Mouse (Mus musculus) stomach, postnatal 0 days (tissue): ENCODE measurements around the gene Coro7. TPM values are rescaled to one million over a fixed set of nuclear protein-coding genes. Genes with fewer than 3 reads are reported as not detected.

Source experiments
- ATAC-seq: fragments of 200-750 bp; cut with Nextera tagmentation; 2 replicates; pipeline ENCODE4 v1.8.0; 2017; ENCODE audit not compliant: low FRiP score, low TSS enrichment
- DNase-seq: peaks from one replicate; pipeline ENCODE4 v3.0.0-alpha.2; 2016; ENCODE audit warnings: low spot score
- H3K27ac ChIP-seq: fragments of 300-500 bp; sonication (generic); replicated peaks from 2 replicates; pipeline ENCODE4 v1.5.1; 2014; ENCODE audit warnings: mild to moderate bottlenecking, control low read depth
- H3K27me3 ChIP-seq: fragments of 300-500 bp; sonication (generic); 2 replicates; pipeline ENCODE4 v1.6.1; 2014; ENCODE audit warnings: low read length; ENCODE audit not compliant: control insufficient read depth, insufficient read depth
- H3K36me3 ChIP-seq: fragments of 300-500 bp; sonication (generic); 2 replicates; pipeline ENCODE4 v1.6.1; 2014; ENCODE audit warnings: low read length, mixed read lengths; ENCODE audit not compliant: control insufficient read depth, insufficient read depth
- H3K4me1 ChIP-seq: fragments of 300-500 bp; sonication (generic); replicated peaks from 2 replicates; pipeline ENCODE4 v1.6.1; 2014; ENCODE audit warnings: antibody characterized with exemption; ENCODE audit not compliant: control insufficient read depth, insufficient read depth
- H3K4me2 ChIP-seq: fragments of 300-500 bp; sonication (generic); replicated peaks from 2 replicates; pipeline ENCODE4 v1.6.1; 2014; ENCODE audit warnings: low read depth, mild to moderate bottlenecking, control low read depth, moderate library complexity
- H3K4me3 ChIP-seq: fragments of 300-500 bp; sonication (generic); 2 replicates; pipeline ENCODE4 v1.5.1; 2014; ENCODE audit warnings: low read depth, low read length, control low read depth
- H3K9ac ChIP-seq: fragments of 300-500 bp; sonication (generic); 2 replicates; pipeline ENCODE4 v1.6.1; 2014; ENCODE audit warnings: mild to moderate bottlenecking, low read length, control low read depth, mixed read lengths
- H3K9me3 ChIP-seq: fragments of 300-500 bp; sonication (generic); 2 replicates; pipeline ENCODE4 v1.6.1; 2016; ENCODE audit warnings: low read length; ENCODE audit not compliant: control insufficient read depth
- CTCF ChIP-seq: IDR thresholded peaks from 2 replicates; pipeline ENCODE4 v1.5.1; 2016; ENCODE audit warnings: antibody characterized with exemption, low read depth, mild to moderate bottlenecking, moderate library complexity
- EP300 ChIP-seq: optimal IDR thresholded peaks from 2 replicates; pipeline ENCODE3; 2016; ENCODE audit warnings: antibody characterized with exemption
- WGBS: fragments of 180-500 bp; shearing (Covaris S2); extraction: QIAGEN DNeasy Blood & Tissue Kit; methylation state at CpG from one replicate; pipeline ENCODE4 v1.1.7; 2014; 5-methylcytosine and 5-hydroxymethylcytosine counted together
- polyA plus RNA-seq: library from polyadenylated mRNA; unstranded; fragments of >200 nt; fragmentation: Nextera tagmentation; extraction: Ambion mirVana; gene quantifications from 2 replicates; pipeline ENCODE4 v1.2.1, GENCODE M21; 2015

The Coro7 gene
- polyA plus RNA-seq, 1 experiment from 2014 or later: 8.1 TPM

GRCm38 (mm10) chr16:4725266-4725665 is 45.7 kb upstream of the Coro7 start:
- Histone ChIP-seq H3K27me3 (no peaks in the 10 kb centered on the region), H3K4me1 (0 out of 2 replicates have a peak, but pooled peaks cover 3% of the 10 kb centered on the region), H3K36me3 (no peaks in the 10 kb centered on the region), H3K4me2 (no peak overlapping the region), H3K9ac (no peak overlapping the region), H3K9me3 (no peaks in the 10 kb centered on the region), H3K27ac (no peak overlapping the region), H3K4me3 (no peak overlapping the region)
- 54% methylated on average over 4 of the region's 4 CpGs for WGBS
- DNase-seq (no peak), ATAC-seq (no peak)
- TF ChIP-seq CTCF (no peak), EP300 (no peak)

- H3K27ac ChIP-seq: peak overlapping the region; percentile 58; the same call in 1 of the 2 replicates
- ATAC-seq (no peak), DNase-seq (no peak)
- no peaks in the 10 kb centered on the region for H3K27me3 ChIP-seq
- no peak overlapping the region for H3K4me3 ChIP-seq
- H3K4me1 ChIP-seq: 0 out of 2 replicates have a peak, but pooled peaks cover 3% of the 10 kb centered on the region
- no peaks in the 10 kb centered on the region for H3K36me3 ChIP-seq
- no peak overlapping the region for H3K4me2 ChIP-seq
- TF ChIP-seq CTCF (no peak), EP300 (no peak)
- 55% methylated on average over 3 of the region's 3 CpGs for WGBS
- H3K9ac ChIP-seq: no peak overlapping the region
- H3K9me3 ChIP-seq: no peaks in the 10 kb centered on the region
These were observed 43.3 kb upstream of the Coro7 start for GRCm38 (mm10) chr16:4722915-4723209.

- ATAC-seq: no peak
- no peaks in the 10 kb centered on the region for H3K9me3 ChIP-seq
- H3K36me3 ChIP-seq: no peaks in the 10 kb centered on the region
- DNase-seq: no peak
- no peaks in the 10 kb centered on the region for H3K27me3 ChIP-seq
- 52% methylated on average over 7 of the region's 7 CpGs for WGBS
- no peak overlapping the region for H3K4me3 ChIP-seq
- peak overlapping the region; percentile 58; the same call in 1 of the 2 replicates for H3K27ac ChIP-seq
- H3K4me1 ChIP-seq: 0 out of 2 replicates have a peak, but pooled peaks cover 3% of the 10 kb centered on the region
- no peak overlapping the region for H3K9ac ChIP-seq
- H3K4me2 ChIP-seq: no peak overlapping the region; the same call in 1 of the 2 replicates
- TF ChIP-seq EP300 (no peak), CTCF (no peak)
These were observed 42.7 kb upstream of the Coro7 start for GRCm38 (mm10) chr16:4722128-4722914.

- peak; percentile 88 for ATAC-seq
- peak within 1 kb of the TSS; percentile 57 for H3K4me3 ChIP-seq
- peak within 1 kb of the TSS; percentile 73 for H3K4me2 ChIP-seq
- TF ChIP-seq CTCF (no peak), EP300 (no peak)
- no peaks in the 10 kb centered on the region for H3K9me3 ChIP-seq
- peak; percentile 71 for DNase-seq
- H3K4me1 ChIP-seq: no peaks in the 10 kb centered on the region
- peak within 1 kb of the TSS; percentile 45; the same call in 1 of the 2 replicates for H3K27ac ChIP-seq
- 9% methylated on average over 33 of the region's 33 CpGs for WGBS
- H3K9ac ChIP-seq: peak within 1 kb of the TSS; percentile 75
- H3K36me3 ChIP-seq: peaks cover 6% of the 10 kb centered on the region
- no peaks in the 10 kb centered on the region for H3K27me3 ChIP-seq
These were observed 39.4 kb upstream of the Coro7 start, which contains the start of gene Nmral1 for GRCm38 (mm10) chr16:4718753-4719518. Gene Nmral1 (minus strand): TSS chr16:4719356.

GRCm38 (mm10) chr16:4717866-4718265 is 38.3 kb upstream of the Coro7 start:
- no peak for TF ChIP-seq EP300
- no peak for TF ChIP-seq CTCF
- DNase-seq: no peak
- Histone ChIP-seq H3K4me3 (no peak overlapping the region), H3K4me1 (no peaks in the 10 kb centered on the region), H3K9ac (no peak overlapping the region), H3K9me3 (no peaks in the 10 kb centered on the region), H3K27me3 (no peaks in the 10 kb centered on the region), H3K4me2 (peak overlapping the region; percentile 73; the same call in 1 of the 2 replicates), H3K36me3 (peaks cover 7% of the 10 kb centered on the region), H3K27ac (no peak overlapping the region)
- WGBS: 59% methylated on average over 3 of the region's 3 CpGs
- ATAC-seq: no peak
